Mouse (Mus musculus): ENCODE data around the gene Nudt7. TPM values are rescaled to one million over a fixed set of nuclear protein-coding genes. Genes with fewer than 3 reads are reported as not detected.

The Nudt7 gene
- polyA plus RNA-seq, 1 experiment from 2014 or later: 55.7 TPM

DNA sequence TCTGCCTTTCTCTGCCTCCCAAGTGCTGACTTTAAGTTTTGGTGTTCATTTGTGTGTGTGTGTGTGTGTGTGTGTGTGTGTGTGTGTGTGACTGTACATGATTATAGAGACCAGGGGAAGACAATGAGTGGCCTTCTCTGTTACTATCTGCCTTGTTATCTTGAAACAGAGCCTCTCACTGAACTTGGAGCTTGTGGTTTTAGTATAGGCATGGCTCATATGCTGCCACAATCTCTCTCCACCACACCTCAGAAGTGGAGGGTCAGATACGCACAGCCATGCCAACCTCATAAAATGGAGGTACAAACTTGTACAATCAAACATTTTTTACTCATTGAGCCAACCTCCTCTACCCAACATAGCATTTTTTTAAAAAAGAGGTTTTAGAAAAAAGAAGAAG, 3.4 kb downstream of the Nudt7 start:
- Histone ChIP-seq H3K4me1 (replicated peaks; ENCODE audit: control insufficient read depth, insufficient read depth, low read length) (no peaks in the 10 kb centered on the region), H3K9me3 (ENCODE audit: control insufficient read depth) (no peaks in the 10 kb centered on the region), H3K4me2 (replicated peaks; ENCODE audit: low read depth) (no peak overlapping the region), H3K36me3 (ENCODE audit: control insufficient read depth, insufficient read depth) (no peaks in the 10 kb centered on the region), H3K27me3 (replicated peaks; ENCODE audit: control insufficient read depth, insufficient read depth, low read length) (no peaks in the 10 kb centered on the region), H3K27ac (ENCODE audit: low read depth, low read length) (no peak overlapping the region), H3K4me3 (ENCODE audit: low read depth, low read length) (no peak overlapping the region), H3K9ac (ENCODE audit: low read depth, low read length) (no peak overlapping the region)
- WGBS: 75% methylated on average over 1 of the region's 1 CpGs
- ATAC-seq: no peak
- TF ChIP-seq CTCF (IDR thresholded peaks at IDR 0.05; ENCODE audit: low read depth): no peak

DNA sequence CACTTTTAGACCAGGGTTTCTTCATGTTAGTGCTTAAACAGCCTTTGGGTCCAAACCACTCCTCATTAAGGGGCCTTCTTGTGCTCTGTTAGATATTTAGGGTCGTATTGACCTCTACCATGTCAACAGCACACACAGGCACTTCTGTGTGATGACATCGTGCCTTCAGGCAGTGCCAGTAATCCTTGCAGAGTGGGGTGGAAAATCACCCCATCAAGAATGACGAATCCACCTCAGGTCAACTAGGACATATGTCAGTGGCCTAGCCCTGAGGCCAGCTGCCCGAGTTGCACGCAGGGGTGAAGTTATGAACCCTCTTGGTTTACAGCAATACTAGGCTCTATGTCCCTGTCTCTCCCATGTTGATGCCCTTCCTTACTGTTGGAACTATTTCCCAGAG, 3.8 kb downstream of the Nudt7 start:
- H3K9me3 ChIP-seq (ENCODE audit: control insufficient read depth): no peaks in the 10 kb centered on the region
- H3K36me3 ChIP-seq (ENCODE audit: control insufficient read depth, insufficient read depth): no peaks in the 10 kb centered on the region
- H3K9ac ChIP-seq (ENCODE audit: low read depth, low read length): no peak overlapping the region
- no peak overlapping the region for H3K4me3 ChIP-seq (ENCODE audit: low read depth, low read length)
- no peak overlapping the region for H3K27ac ChIP-seq (ENCODE audit: low read depth, low read length)
- no peaks in the 10 kb centered on the region for H3K4me1 ChIP-seq (replicated peaks; ENCODE audit: control insufficient read depth, insufficient read depth, low read length)
- H3K4me2 ChIP-seq (replicated peaks; ENCODE audit: low read depth): no peak overlapping the region
- 82% methylated on average over 5 of the region's 5 CpGs for WGBS
- H3K27me3 ChIP-seq (replicated peaks; ENCODE audit: control insufficient read depth, insufficient read depth, low read length): no peaks in the 10 kb centered on the region
- TF ChIP-seq CTCF (IDR thresholded peaks at IDR 0.05; ENCODE audit: low read depth): no peak
- no peak for ATAC-seq

DNA sequence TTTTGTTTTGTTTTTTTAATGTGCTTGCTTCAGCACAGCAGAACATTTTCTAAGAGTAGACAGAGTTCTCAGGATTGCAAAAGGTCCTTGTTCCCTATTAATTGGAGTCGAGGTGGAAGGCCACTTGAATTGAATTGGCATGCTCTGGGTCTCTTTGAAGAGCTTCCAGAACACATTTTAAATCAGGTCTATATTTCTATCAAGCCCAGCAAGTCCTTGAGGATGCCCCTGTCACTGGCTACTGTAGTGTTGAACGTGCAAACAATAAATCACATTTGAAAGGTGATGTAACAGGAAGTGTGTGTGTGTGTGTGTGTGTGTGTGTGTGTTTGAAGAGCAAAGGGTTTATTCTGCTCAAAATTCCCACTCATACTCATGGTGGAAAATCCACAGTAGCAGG, 7.1 kb downstream of the Nudt7 start:
- no peaks in the 10 kb centered on the region for H3K9me3 ChIP-seq (ENCODE audit: control insufficient read depth)
- TF ChIP-seq CTCF (IDR thresholded peaks at IDR 0.05; ENCODE audit: low read depth): no peak
- no peak overlapping the region for H3K27ac ChIP-seq (ENCODE audit: low read depth, low read length)
- no peak for ATAC-seq
- H3K27me3 ChIP-seq (replicated peaks; ENCODE audit: control insufficient read depth, insufficient read depth, low read length): no peaks in the 10 kb centered on the region
- no peaks in the 10 kb centered on the region for H3K4me1 ChIP-seq (replicated peaks; ENCODE audit: control insufficient read depth, insufficient read depth, low read length)
- H3K4me3 ChIP-seq (ENCODE audit: low read depth, low read length): no peak overlapping the region
- no peak overlapping the region for H3K9ac ChIP-seq (ENCODE audit: low read depth, low read length)
- 69% methylated on average over 2 of the region's 2 CpGs for WGBS
- no peak overlapping the region for H3K4me2 ChIP-seq (replicated peaks; ENCODE audit: low read depth)
- H3K36me3 ChIP-seq (ENCODE audit: control insufficient read depth, insufficient read depth): 0 out of 2 replicates have a peak, but pooled peaks cover 2% of the 10 kb centered on the region

DNA sequence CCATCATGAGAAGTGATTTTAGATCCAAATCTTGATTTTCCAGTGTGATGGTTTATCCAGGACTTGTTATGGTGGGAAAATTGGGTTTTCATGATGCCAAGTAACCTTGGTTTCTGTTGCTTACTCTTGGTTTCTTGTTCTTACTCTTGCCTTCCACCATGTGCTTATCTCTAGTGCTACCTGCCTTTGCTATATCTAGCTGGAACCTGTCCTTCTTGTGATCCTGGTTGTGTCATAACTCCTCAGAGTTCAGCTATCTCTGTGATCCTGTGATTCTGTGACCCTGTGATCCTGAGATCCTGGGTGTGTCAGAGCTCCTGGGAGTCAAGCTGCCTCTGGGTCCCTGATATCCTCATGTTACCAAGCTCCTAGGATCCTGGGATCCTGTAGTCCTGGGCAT, 8.8 kb downstream of the Nudt7 start:
- ATAC-seq: peak; percentile 78
- Histone ChIP-seq H3K27ac (ENCODE audit: low read depth, low read length) (no peak overlapping the region), H3K9ac (ENCODE audit: low read depth, low read length) (no peak overlapping the region), H3K9me3 (ENCODE audit: control insufficient read depth) (no peaks in the 10 kb centered on the region), H3K4me1 (replicated peaks; ENCODE audit: control insufficient read depth, insufficient read depth, low read length) (no peaks in the 10 kb centered on the region), H3K36me3 (ENCODE audit: control insufficient read depth, insufficient read depth) (0 out of 2 replicates have a peak, but pooled peaks cover 3% of the 10 kb centered on the region), H3K4me2 (replicated peaks; ENCODE audit: low read depth) (no peak overlapping the region), H3K4me3 (ENCODE audit: low read depth, low read length) (no peak overlapping the region), H3K27me3 (replicated peaks; ENCODE audit: control insufficient read depth, insufficient read depth, low read length) (no peaks in the 10 kb centered on the region)
- no peak for TF ChIP-seq CTCF (IDR thresholded peaks at IDR 0.05; ENCODE audit: low read depth)

DNA sequence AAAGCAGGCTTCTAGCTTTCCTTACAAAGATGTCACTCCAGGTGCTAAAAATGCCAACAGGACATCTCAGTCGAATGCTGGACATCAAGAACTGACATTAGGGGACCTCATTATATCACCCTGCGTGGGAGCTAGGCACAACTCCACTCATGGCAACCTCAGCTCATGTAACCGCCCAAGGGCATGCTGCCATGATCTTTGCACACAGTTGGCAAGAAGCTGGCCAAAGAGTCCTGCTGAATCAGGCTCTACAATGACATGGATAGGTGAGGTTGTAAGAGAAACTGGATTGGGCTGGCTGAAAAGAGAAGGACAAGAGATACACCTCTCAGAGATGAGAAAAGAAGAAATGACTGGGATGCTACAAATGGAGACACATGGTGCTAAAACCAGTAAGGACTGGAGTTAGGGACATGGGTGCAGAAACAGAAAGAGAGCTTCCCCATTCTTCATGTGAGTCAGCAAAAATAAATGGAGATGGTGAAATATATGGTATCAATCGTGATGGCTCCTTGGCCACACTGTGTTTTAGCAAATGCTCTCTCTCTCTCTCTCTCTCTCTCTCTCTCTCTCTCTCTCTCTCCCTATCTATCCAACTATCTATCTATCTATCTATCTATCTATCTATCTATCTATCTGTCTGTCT, 10.4 kb downstream of the Nudt7 start:
- Histone ChIP-seq H3K4me1 (replicated peaks; ENCODE audit: control insufficient read depth, insufficient read depth, low read length) (no peaks in the 10 kb centered on the region), H3K27ac (ENCODE audit: low read depth, low read length) (no peak overlapping the region), H3K36me3 (ENCODE audit: control insufficient read depth, insufficient read depth) (peaks cover 14% of the 10 kb centered on the region), H3K4me2 (replicated peaks; ENCODE audit: low read depth) (no peak overlapping the region), H3K9ac (ENCODE audit: low read depth, low read length) (no peak overlapping the region), H3K27me3 (replicated peaks; ENCODE audit: control insufficient read depth, insufficient read depth, low read length) (no peaks in the 10 kb centered on the region), H3K9me3 (ENCODE audit: control insufficient read depth) (no peaks in the 10 kb centered on the region), H3K4me3 (ENCODE audit: low read depth, low read length) (no peak overlapping the region)
- TF ChIP-seq CTCF (IDR thresholded peaks at IDR 0.05; ENCODE audit: low read depth): no peak
- no peak for ATAC-seq
- WGBS: 84% methylated on average over 4 of the region's 4 CpGs

DNA sequence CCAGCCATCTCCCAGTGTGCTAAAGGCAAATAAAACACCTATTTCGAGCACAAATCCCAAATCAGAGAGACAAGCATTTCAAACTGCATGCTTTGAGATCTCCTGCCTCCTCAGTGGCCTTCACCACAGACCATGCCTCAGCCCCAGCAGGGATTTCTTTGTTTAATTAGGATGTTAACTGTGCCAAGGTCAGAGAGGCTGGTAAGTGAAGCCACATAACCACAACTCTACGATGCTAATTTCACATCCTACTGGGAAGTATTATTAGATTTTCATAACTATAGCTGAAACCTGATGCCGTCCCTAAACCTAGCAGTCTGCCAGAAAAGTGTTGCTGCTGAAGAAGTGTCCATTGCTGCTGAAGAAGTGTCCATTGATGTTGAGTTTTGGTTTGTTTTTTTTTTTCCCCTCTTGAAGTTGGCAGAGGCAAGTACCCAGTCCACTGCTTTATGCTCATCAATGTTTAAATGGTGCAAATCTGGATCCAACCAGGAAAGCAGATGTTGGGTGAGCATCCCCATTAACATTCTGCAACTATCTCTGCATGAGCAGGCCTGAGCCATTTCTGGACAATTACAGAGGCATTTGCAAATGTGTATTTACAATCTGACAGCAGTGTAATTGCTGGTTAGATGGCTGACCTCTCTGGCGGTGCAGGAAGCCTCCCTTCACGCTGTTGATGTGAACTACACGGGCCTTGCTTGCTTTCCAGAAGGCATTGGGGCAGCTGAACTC, 20.1 kb downstream of the Nudt7 start:
- Histone ChIP-seq H3K27me3 (replicated peaks; ENCODE audit: control insufficient read depth, insufficient read depth, low read length) (no peaks in the 10 kb centered on the region), H3K4me2 (replicated peaks; ENCODE audit: low read depth) (no peak overlapping the region), H3K9me3 (ENCODE audit: control insufficient read depth) (no peaks in the 10 kb centered on the region), H3K4me1 (replicated peaks; ENCODE audit: control insufficient read depth, insufficient read depth, low read length) (no peaks in the 10 kb centered on the region), H3K27ac (ENCODE audit: low read depth, low read length) (no peak overlapping the region), H3K9ac (ENCODE audit: low read depth, low read length) (no peak overlapping the region), H3K36me3 (ENCODE audit: control insufficient read depth, insufficient read depth) (peaks cover 24% of the 10 kb centered on the region; the same call in 1 of the 2 replicates), H3K4me3 (ENCODE audit: low read depth, low read length) (no peak overlapping the region)
- 79% methylated on average over 6 of the region's 6 CpGs for WGBS
- no peak for ATAC-seq
- no peak for TF ChIP-seq CTCF (IDR thresholded peaks at IDR 0.05; ENCODE audit: low read depth)

Data from intestine, postnatal 0 days (tissue).